17 mouse cellular contexts compared by ENCODE assay signal in genomic region chr17:48326656-48327055, GRCm38 (mm10). TPM values are rescaled to one million over a fixed set of nuclear protein-coding genes. Genes with fewer than 3 reads are reported as not detected.
DNase-seq lines count a peak whose midpoint lies in the region; ATAC-seq and TF ChIP-seq lines count a peak whose summit lies in the region.
"Had no signal": no experiment of that assay in that cellular context is flagged by ENCODE, and none has a peak within 500 bp of the region (broad histone marks: within the 10 kb centered on the region; RNA-seq: fewer than 3 reads in every experiment).

No protein-coding gene starts in this region.

- no peak for TF ChIP-seq CTCF in layer of hippocampus, adult 2 months (conservative IDR thresholded peaks at IDR 0.05)

- ATAC-seq in activated CD4-positive, CD25-positive, alpha-beta regulatory T cell, adult 4 months, result no peak

- intact Hi-C loops in left cerebral cortex, postnatal 4 days (cut with DNase I), result no loop called here
- intact Hi-C loops in left cerebral cortex, postnatal 25 days (cut with DNase I), result loop anchor here (1.0 to 5.0 kb wide), 4 partner anchors 39 to 81 kb away; partner anchors contain the start of gene Nfya

- DNase-seq in left cerebral cortex, adult 11 months (ENCODE audit: low spot score), result peak; percentile 69
- DNase-seq in left cerebral cortex, postnatal 4 days, result no peak
- DNase-seq in layer of hippocampus, adult 2 months (ENCODE audit: low spot score in 2 of 2), result peak; percentile 56 to 83
- DNase-seq in left cerebral cortex, postnatal 25 days (ENCODE audit: low spot score in 2 of 2), result peak; percentile 80 to 97
- peak; percentile 34 for DNase-seq in right cerebral cortex, postnatal 4 days
- DNase-seq in thymus, postnatal 25 days, result no peak
- DNase-seq in embryo, embryonic 9.5 days (ENCODE audit: extremely low spot score), result no peak
- DNase-seq: adrenal gland, postnatal 14 days; gastrocnemius, postnatal 10 days; lung, postnatal 36 days; spleen, adult 18-20 months had no signal

- H3K27ac ChIP-seq in layer of hippocampus, adult 2 months, result no peak overlapping the region
- H3K27ac ChIP-seq: hindbrain, embryonic 10.5 days; kidney, postnatal 0 days; midbrain, embryonic 12.5 days had no signal

- no peak overlapping the region for H3K4me3 ChIP-seq in layer of hippocampus, adult 2 months
- H3K4me3 ChIP-seq: hindbrain, embryonic 10.5 days; midbrain, embryonic 12.5 days had no signal

RNA-seq across cellular contexts. Expression of gene B430306N03Rik, which starts 10.7 kb away (rescaled TPM):
- under 1 TPM in 1 of 2 experiments, not detected in 1; 0.12 TPM for total RNA-seq in left cerebral cortex, postnatal 4 days (2021)
- not detected for total RNA-seq in layer of hippocampus, adult 2 months (2021)
- under 1 TPM; 0.07 to 0.11 TPM for total RNA-seq in left cerebral cortex, postnatal 25 days (2021)
- 1 to 10 TPM in 1 of 2 experiments, under 1 TPM in 1; 0.60 to 1.2 TPM for polyA plus RNA-seq in activated CD4-positive, CD25-positive, alpha-beta regulatory T cell, adult 4 months (2017; shearing (Covaris generic))
- total RNA-seq: left cerebral cortex, postnatal 10 days had no signal

RNA-seq across cellular contexts. Expression of gene Trem2, which starts 19.5 kb away (rescaled TPM):
- total RNA-seq in left cerebral cortex, postnatal 4 days (2021), result 1 to 10 TPM; 2.7 to 3.2 TPM
- 10 to 100 TPM; 10.1 to 10.6 TPM for total RNA-seq in layer of hippocampus, adult 2 months (2021)
- 10 to 100 TPM in 1 of 2 experiments, 1 to 10 TPM in 1; 8.1 to 13.8 TPM for total RNA-seq in left cerebral cortex, postnatal 25 days (2021)
- polyA plus RNA-seq in activated CD4-positive, CD25-positive, alpha-beta regulatory T cell, adult 4 months (2017; shearing (Covaris generic)), result not detected

RNA-seq across cellular contexts. Expression of gene Treml2, which starts 27.4 kb away (rescaled TPM):
- under 1 TPM; 0.14 to 0.28 TPM for total RNA-seq in left cerebral cortex, postnatal 4 days (2021)
- total RNA-seq in layer of hippocampus, adult 2 months (2021), result under 1 TPM; 0.25 to 0.36 TPM
- total RNA-seq in left cerebral cortex, postnatal 25 days (2021), result under 1 TPM; 0.18 to 0.57 TPM
- polyA plus RNA-seq in activated CD4-positive, CD25-positive, alpha-beta regulatory T cell, adult 4 months (2017; shearing (Covaris generic)), result 10 to 100 TPM; 16.1 to 17.1 TPM
- polyA plus RNA-seq: testis, adult 2 months had no signal

RNA-seq across cellular contexts. Expression of gene Treml1, which starts 33.1 kb away (rescaled TPM):
- total RNA-seq in left cerebral cortex, postnatal 4 days (2021), result not detected
- not detected for total RNA-seq in layer of hippocampus, adult 2 months (2021)
- total RNA-seq in left cerebral cortex, postnatal 25 days (2021), result not detected
- polyA plus RNA-seq in activated CD4-positive, CD25-positive, alpha-beta regulatory T cell, adult 4 months (2017; shearing (Covaris generic)), result not detected
- total RNA-seq: gastrocnemius, postnatal 10 days had no signal

Comparison
In these comparisons a context has a peak if more than half of its experiments do, and no peak if none do; other contexts are left out.
1. DNase-seq: peak in left cerebral cortex, adult 11 months (single experiment), layer of hippocampus, adult 2 months (2 of 2), left cerebral cortex, postnatal 25 days (2 of 2) and right cerebral cortex, postnatal 4 days (single experiment); none in left cerebral cortex, postnatal 4 days (single experiment), thymus, postnatal 25 days (single experiment) and embryo, embryonic 9.5 days (single experiment).